Mouse (Mus musculus): Measurements from ENCODE around the gene Brsk1.

GRCm38 (mm10) chr7:4655916-4656315 lies 34.5 kb upstream of the Brsk1 start:
- TF ChIP-seq CTCF (IDR thresholded peaks at IDR 0.05; ENCODE audit: low read depth) (no peak), EP300 (IDR thresholded peaks at IDR 0.05; ENCODE audit: low read depth) (no peak)
